Mouse (Mus musculus): ENCODE results near the gene Iqsec1.

GRCm38 (mm10) chr6:90616481-90616880 lies 372.0 kb downstream of the Iqsec1 start:
- TF ChIP-seq CTCF (conservative IDR thresholded peaks at IDR 0.05 in 1 of 2, IDR thresholded peaks at IDR 0.05 in 1 of 2; ENCODE audit: low read depth in 2 of 2, low read length in 2 of 2) (no peak), MXI1 (IDR thresholded peaks at IDR 0.05; ENCODE audit: low read depth, low read length) (no peak), EP300 (IDR thresholded peaks at IDR 0.05; ENCODE audit: low read length) (no peak)
